Mouse (Mus musculus): ENCODE measurements around the gene Mlst8. TPM values are rescaled to one million over a fixed set of nuclear protein-coding genes. Genes with fewer than 3 reads are reported as not detected.

Mlst8 gene
- total RNA-seq (2021): 10 to 100 TPM; 31.6 to 37.4 TPM

- intact Hi-C loops (cut with DNase I): no loop called here
- peak; percentile 94 to 98 for DNase-seq (ENCODE audit: extremely low spot score in 1 of 2, low spot score in 2 of 2)
Measured at GRCm38 (mm10) chr17:24478663-24479380, at the start of gene Mlst8. TSS of gene Mlst8 (minus strand) at chr17:24479078.

GRCm38 (mm10) chr17:24528560-24528918 is 49.7 kb upstream of the Mlst8 start:
- no peak for DNase-seq (ENCODE audit: extremely low spot score in 1 of 2, low spot score in 2 of 2)
- intact Hi-C loops (cut with DNase I): no loop called here

DNA sequence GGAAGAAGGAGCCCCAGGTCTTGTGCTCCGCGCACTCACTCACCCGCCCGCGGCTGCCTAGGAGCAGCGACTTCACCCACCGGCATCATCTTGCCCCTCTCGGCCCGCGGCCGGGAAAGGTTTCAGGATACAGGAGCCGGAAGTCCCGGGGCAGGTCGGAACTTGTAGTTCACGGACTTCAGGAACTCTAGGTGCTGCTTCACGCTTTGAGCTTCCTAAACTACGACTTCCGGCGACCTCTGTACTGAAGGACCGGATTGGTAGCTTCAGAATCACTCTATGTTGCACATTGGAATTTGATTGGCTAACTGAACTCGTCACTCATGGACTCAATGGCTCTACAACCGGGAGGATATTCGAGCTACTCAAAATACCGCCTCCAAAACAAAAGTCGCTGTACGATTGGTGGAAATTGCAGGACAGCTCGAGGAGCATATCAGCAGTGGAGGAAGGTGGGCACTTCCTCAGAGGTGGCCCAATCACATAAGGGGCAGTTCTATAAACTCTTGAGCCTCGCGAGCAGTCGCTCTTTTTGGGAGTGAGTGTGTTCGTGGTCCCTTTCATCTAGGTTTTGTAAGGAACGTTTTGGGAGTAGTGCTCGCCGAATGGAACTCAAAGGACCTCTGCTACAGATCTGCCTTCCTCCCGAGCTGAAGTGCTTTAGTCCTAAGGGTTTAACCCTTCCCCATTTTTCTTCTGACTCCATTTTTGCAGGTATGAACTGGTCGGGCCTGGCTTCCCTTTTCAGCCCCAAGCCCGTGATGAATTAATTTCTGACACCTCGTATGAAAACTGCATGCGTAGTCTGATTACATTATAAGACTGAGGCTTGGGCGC is 49.1 kb upstream of the Mlst8 start, which contains the start of gene Traf7:
Traf7 (minus strand) TSS at position 216 of the 837 bp plus-strand sequence.
- intact Hi-C loops (cut with DNase I): no loop called here
- DNase-seq (ENCODE audit: extremely low spot score in 1 of 2, low spot score in 2 of 2): peak; percentile 93 to 99

DNA sequence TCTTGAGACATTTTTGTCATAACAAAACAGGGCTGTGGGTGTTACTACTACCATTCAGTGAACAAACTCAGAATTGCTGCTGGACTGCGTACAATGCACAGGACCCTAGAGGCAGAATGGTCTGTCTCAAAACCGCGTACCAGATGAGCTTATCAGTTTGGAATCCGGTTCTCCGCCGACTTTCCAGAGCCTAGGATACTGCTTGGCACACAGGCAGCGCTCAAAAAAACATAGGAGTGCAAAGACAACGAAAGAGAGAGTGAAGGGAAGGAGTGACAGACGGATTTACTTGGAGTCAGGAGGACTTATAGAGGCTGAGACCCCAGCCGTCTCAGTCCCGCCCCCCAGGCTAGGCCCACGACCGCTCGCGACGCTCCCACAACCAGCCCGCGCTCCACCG is 48.4 kb upstream of the Mlst8 start:
- DNase-seq (ENCODE audit: extremely low spot score in 1 of 2, low spot score in 2 of 2): no peak
- intact Hi-C loops (cut with DNase I): no loop called here

- no peak for DNase-seq (ENCODE audit: extremely low spot score in 1 of 2, low spot score in 2 of 2)
- intact Hi-C loops (cut with DNase I): no loop called here
Measured at GRCm38 (mm10) chr17:24524734-24525133, 45.9 kb upstream of the Mlst8 start.

DNA sequence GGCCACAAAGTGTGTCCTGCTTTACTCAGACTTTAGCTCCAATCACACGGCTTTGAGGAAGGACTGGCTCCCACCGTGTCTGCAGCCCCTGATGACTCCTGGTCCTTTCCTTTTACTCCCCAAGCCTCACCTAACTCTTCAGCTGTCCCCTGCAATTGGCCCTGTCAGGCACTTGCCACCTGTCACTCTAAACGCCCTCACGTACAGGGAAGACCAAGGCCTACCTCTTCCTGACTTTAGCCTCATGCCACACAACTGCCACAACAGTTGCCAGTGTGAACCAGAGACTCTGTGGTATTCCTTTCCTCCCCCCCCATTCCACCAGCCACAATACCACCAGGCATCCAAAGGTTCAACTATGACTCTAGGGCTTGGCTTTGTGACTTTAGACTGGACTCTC is 41.6 kb upstream of the Mlst8 start:
- intact Hi-C loops (cut with DNase I): no loop called here
- DNase-seq (ENCODE audit: extremely low spot score in 1 of 2, low spot score in 2 of 2): no peak

DNA sequence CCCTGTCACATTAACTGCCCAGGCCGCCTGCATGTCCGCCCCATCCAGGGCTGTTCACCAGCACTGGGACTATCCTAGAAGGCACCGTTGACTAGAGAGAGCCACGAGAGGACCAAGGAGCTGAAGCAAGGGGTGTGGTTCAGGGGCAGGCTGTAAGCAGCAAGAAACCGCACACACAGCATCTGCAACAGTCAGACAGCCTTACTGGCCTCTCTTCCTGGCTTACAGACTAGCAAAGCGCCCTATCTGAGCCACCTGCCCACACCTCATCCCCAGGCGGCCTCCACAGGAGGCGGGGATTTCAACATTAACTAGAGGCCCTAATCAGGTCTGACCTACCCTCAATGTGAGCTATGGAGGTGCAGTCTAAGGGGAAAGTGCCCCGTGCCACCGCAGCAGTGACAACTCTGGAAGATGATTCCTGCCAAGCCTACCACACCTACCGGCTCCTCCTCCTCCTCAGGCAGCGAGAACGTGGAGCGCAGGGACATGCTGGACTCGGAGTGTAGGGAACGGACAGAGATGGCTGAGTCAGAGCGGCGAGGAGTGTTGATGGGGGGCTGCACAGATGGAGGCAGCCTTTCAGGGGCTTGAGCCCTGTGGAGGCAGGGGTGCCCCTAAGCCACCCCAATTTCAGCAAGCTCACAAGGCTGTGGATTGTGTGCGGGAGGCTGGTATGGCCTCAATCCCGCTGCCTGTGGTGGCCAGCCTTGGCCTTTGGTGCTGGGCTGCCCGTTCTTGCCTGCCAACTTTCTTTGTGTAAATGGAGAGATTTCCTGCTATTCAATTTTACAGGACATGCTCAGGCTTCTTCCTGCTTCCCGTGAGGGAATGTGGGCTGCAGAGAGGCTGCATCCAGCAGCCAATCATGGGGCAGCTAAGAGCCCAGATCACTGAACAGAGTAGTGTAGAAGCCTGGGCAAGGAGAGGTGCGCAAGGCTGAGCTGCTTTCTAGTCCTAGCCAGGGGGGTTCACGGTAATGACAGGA is 35.7 kb upstream of the Mlst8 start:
- intact Hi-C loops (cut with DNase I): no loop called here
- peak in 1 of 2 experiments; percentile 43 for DNase-seq (ENCODE audit: extremely low spot score in 1 of 2, low spot score in 2 of 2)

- intact Hi-C loops (cut with DNase I): no loop called here
- DNase-seq (ENCODE audit: extremely low spot score in 1 of 2, low spot score in 2 of 2): peak in 1 of 2 experiments; percentile 69
Measured at GRCm38 (mm10) chr17:24513609-24514008, 34.7 kb upstream of the Mlst8 start.

DNA sequence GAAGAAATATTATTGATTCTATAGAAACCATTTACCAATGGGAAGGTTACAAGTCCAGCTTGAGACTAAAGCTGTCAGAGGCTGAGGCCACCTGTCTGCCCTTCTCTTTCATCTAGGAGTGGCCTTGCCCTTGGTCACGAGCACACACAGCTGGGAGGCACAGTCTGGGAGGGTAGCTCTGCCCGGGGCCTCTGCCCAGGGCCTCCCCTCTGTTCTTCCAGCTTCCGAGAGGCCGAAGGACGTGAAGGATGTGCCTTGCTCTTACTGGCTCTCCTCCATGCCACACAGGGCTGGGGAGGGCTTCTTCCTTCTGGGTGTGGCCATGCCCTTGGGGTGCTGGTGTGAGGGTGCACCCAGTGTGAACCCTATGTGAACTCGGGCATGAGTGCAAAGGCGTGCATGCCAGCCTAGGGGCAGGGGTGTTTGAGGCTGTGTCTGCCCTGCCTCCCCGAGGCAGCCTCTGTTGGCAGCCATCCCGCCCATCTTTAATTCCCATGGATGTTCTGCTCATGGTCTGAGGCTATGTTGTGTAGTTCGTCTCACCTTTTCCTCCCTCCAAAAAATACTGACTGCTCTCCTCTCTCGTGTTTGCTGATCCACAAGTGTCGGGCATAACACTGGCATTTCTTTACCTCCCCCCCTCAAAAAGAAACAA is 29.1 kb upstream of the Mlst8 start:
- intact Hi-C loops (cut with DNase I): no loop called here
- no peak for DNase-seq (ENCODE audit: extremely low spot score in 1 of 2, low spot score in 2 of 2)

DNA sequence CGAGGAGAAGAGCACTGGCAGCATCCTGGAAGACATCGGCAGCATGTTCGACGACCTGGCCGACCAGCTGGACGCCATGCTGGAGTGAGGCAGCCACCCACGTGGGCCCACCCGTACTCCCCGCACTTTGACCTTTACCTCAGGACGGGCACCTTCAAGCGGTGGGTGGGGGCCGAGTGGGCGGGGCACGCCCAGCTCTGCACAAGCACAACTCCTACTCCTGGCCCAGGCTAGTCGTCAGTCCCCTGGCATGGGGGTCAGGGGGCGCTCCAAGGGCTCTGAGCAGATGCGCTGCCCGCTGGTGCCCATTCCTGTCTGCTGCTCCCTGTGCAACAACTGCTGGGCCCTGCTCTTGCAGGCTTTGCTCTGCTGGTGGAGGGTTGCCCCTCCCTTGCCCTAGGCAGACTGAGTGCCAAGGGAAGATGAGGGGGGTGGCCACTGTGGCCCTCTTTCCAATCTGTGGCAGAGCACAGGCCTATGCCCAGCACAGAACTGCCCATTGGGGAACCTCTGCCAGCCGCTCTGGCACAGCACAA is 28.3 kb upstream of the Mlst8 start:
- intact Hi-C loops (cut with DNase I): no loop called here
- peak in 1 of 2 experiments; percentile 47 for DNase-seq (ENCODE audit: extremely low spot score in 1 of 2, low spot score in 2 of 2)

GRCm38 (mm10) chr17:24506332-24507070 is 27.6 kb upstream of the Mlst8 start:
- DNase-seq (ENCODE audit: extremely low spot score in 1 of 2, low spot score in 2 of 2): peak in 1 of 2 experiments; percentile 63
- intact Hi-C loops (cut with DNase I): no loop called here

- intact Hi-C loops (cut with DNase I): no loop called here
- peak in 1 of 2 experiments; percentile 37 for DNase-seq (ENCODE audit: extremely low spot score in 1 of 2, low spot score in 2 of 2)
Measured at GRCm38 (mm10) chr17:24505286-24505955, 26.5 kb upstream of the Mlst8 start.

DNA sequence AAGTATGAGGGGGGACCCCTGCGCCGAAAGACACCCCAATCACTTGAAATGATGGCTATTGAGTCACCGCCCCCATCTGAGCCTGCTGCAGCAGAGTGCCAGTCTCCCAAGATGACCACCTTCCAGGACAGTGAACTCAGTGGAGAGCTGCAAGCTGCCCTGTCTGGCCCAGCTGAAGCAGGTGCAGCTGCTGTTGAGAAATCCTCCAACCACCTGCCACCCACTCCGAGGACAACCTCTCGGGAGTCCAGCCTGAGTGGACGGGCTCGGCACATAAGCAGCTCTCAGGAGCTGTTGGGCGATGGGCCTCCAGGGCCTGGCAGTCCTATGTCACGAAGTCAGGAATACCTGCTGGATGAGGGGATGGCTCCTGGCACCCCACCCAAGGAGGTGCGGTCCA is 25.2 kb upstream of the Mlst8 start:
- no peak for DNase-seq (ENCODE audit: extremely low spot score in 1 of 2, low spot score in 2 of 2)
- intact Hi-C loops (cut with DNase I): no loop called here

GRCm38 (mm10) chr17:24502208-24502607 is 23.3 kb upstream of the Mlst8 start:
- intact Hi-C loops (cut with DNase I): no loop called here

DNA sequence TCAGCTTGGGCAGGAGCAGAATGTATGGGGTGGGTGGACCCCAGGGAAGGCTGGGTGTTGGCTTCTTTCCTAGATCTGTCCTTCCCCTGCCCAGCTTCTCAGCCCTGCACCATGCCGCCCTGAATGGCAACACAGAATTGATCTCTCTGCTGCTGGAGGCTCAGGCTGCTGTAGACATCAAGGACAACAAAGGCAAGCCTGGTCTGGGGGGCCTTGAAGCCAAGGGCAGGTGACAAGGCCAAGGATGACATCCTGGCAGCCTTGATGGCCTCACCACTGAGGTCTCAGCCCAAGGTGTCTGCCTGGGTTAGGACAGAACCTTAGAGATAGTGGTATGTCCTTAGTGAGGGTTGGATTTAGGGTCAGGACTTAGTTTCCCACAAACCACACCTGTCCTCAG is 17.1 kb upstream of the Mlst8 start:
- no peak for DNase-seq (ENCODE audit: extremely low spot score in 1 of 2, low spot score in 2 of 2)
- intact Hi-C loops (cut with DNase I): no loop called here

More at GRCm38 (mm10) chr17:24502208-24502607, 23.3 kb upstream of the Mlst8 start:
- DNase-seq (ENCODE audit: extremely low spot score in 1 of 2, low spot score in 2 of 2): peak in 1 of 2 experiments; percentile 45

- intact Hi-C loops (cut with DNase I): no loop called here
Measured at GRCm38 (mm10) chr17:24495443-24495842, 16.6 kb upstream of the Mlst8 start.

More at GRCm38 (mm10) chr17:24495443-24495842, 16.6 kb upstream of the Mlst8 start:
- peak in 1 of 2 experiments; percentile 64 for DNase-seq (ENCODE audit: extremely low spot score in 1 of 2, low spot score in 2 of 2)
